Mouse (Mus musculus): ENCODE measurements around the gene Gm6525. TPM values are rescaled to one million over a fixed set of nuclear protein-coding genes. Genes with fewer than 3 reads are reported as not detected.

The Gm6525 gene
- polyA plus RNA-seq, 2 experiments from 2014 or later = not detected

DNA sequence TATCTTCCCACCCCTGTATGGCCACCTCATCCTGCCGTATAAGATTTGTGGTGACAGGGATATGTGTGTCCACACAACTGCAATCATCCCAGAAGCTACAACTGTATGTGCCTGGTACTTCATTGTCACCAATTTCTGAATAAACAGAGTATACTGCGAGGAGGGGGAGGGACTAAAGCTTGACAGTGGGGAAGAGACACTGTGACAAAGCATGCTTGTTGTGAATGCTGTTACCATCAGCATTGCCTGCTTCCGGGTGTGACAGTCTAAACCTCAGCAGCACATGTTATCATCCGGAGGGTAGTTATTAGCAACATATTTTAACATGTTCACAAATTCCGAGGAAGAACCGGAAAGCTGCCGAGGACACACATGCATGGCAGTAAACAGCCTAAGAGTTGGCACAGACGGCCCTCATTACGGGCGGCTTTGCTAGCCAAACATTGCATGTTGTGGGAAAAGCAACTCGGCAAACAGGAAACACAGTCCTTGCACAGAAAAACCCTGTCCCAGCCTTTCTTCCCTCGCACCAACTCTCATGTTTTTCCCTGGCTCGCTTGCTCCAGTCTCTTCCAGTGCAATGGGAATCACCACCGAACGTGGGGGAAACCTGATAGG is 41.9 kb downstream of the Gm6525 start:
- no peak for ATAC-seq

DNA sequence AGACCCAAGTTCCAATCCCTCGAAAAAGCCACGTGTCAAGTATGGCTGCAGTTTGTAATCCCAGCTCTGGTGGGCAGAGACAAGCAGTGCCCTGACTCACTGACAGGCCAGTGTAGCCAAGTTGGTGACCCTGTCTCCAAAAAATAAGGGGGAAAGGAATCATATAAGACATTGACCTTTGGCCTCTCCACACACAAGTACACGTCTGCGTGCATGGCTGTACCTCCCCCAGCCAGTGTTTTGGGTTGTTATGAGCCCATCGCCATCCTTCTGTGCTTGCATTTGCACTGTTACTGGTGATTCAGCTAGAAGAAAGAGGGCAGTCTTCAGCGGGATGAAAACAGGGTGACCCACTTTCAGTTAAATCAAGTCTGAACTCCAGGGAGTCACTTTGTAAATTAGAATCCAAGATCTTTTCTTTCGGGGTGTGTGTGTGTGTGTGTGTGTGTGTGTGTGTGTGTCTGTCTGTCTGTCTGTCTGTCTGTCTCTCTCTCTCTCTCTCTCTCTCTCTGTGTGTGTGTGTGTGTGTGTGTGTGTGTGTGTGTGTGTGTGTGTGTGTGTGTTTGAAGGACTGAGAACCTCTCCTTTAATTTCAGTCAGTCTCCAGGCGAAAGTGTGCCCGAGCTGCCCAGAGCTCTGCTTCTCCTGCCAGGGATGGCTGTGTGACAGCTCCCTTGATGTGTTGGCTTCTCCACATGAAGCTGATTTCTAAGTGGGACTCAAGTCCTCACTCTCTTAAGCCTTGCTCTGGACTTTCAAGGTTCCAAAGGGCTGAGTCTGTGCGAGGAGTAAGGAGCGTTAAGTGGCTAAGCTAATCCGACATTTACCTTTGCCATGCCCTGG is 43.4 kb downstream of the Gm6525 start:
- no peak for ATAC-seq

DNA sequence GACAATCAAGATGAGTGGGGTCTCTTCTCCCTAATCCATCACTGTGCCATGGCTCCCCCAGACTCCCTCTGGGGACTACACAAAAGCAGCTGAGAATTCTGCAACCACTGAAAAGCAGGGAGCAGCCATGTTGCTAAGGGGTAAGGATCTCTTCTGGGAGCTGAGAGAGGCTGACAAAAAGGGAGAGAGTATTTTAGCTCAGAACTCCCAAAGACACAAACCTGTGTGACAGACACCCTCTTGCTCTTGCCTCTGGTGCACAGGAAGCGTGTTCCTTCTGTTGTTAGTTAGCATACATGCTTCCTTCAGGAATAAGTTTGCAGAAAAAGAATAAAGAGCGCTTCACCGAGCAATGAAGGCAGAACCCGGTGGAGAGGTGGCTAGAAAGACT is 44.1 kb downstream of the Gm6525 start:
- ATAC-seq = no peak

DNA sequence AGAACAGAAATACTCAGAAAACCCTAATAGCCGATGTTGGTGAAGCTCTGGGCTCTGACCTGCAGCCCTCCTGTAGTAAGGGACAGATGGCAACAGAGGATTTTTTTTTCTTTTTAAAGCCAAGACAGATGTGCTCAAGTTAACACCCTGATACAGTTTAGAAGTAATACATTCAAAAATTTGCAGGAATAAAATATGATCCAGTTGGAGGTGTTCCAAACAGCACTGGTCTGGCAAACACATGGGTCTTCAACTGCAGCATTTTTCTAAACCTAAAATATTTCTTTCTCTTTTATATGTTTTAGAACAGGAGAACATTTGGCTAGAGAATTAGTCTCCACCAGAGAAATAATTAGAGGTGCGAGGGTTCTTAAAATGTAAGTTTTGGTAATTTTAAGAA is 44.6 kb downstream of the Gm6525 start:
- no peak for ATAC-seq

DNA sequence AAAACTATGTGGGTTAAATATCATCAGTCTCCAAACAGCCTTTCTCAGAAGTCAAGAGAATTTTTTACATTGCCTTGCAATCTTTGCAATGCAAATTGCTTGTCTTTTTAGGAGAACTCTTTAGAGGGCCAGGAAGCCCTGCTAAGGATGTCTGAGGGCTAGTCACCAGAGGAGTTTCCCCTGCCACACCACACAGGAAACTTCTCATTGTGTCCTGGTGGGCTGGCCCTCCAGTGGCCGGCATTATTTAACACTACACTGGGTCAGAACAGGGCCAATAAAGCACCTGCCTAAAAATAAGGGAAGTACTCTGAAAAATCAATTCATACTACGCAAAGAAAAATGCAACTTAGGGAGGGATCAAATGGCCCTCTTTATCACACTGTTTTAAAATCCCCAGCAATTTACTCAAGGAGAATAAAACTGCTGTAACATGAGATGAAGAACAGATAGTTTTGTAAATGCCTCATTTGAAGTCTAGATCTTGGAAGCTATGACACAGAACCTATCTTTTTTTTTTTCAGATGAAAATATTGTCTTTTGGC is 45.3 kb downstream of the Gm6525 start:
- no peak for ATAC-seq

DNA sequence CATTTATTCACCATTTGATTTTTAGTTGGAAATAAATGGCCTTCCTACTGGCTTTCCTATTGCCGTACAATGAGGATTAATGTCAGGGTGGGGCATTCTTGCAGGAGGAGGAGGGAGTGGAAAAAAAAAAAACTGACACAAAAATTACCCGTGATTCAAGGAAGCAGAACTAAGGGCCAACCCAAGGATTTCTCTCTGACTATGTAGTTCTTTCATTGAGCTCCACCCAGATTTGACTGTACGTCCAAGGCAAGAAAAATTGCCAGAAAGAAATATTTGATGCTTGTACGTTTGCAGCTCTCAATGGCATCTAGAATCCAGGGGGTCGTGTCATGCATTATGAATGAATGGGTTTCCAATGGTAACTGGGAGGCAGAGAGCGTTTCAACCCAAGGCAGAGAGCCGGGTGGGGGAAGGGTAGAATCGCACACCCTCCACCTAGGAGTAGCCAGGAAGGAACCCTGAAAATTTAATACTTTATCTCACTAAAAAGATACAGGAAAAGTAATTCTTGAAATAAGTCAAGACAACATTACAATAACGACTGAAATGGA is 45.9 kb downstream of the Gm6525 start:
- no peak for ATAC-seq

DNA sequence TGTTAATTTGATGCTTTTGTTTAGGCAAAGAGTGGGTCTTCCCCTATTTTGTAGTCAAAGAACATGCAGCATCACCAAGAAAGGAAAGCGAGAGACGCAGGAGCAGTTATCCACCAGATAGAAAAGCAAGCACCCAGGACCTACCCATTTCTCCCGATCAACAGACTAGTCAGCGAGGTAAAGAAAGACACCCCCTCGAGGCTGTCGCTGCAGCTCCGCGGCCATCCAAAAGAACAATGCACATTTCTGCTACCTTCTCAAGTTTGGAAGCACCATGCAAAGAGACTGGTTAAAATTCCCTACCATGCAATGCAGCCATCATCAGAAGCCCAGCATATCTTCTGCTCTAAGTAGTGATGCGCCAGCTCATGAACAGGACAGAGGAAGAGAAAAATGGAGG is 46.4 kb downstream of the Gm6525 start:
- peak; percentile 13 for ATAC-seq

DNA sequence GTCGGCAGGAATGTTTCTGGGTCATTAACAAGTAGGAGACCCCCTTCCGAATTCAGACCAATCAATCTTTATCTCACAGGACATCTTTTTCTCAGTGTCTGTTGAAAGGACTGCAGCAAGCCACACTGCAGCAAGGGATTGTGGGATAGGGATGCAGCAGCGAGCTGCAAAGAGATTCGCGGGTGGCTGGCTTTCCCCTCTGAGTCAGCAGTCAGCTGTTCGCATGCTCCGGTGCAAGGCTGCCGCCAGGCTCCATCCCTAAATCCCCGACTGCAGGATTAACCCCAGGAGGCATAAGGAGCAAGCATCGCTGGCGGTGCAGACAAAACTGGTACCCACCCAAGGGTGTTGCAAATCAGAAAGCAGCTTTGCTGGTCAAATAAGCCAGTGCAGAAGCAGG is 46.8 kb downstream of the Gm6525 start:
- peak; percentile 76 for ATAC-seq

Other genes with a start within 250 kb of the Gm6525 start
- gene Tmem131l, start 133.9 kb upstream of the Gm6525 start, polyA plus RNA-seq (2017; shearing (Covaris generic)) = 10 to 100 TPM; 28.5 to 36.1 TPM
- gene Mnd1, start 18.3 kb upstream of the Gm6525 start, polyA plus RNA-seq (2017; shearing (Covaris generic)) = 1 to 10 TPM; 1.7 to 3.8 TPM
- gene Trim2, start 132.8 kb downstream of the Gm6525 start, polyA plus RNA-seq (2017; shearing (Covaris generic)) = 1 to 10 TPM; 1.2 to 2.3 TPM